Mouse (Mus musculus): ENCODE measurements around the gene Vmn1r29. TPM values are rescaled to one million over a fixed set of nuclear protein-coding genes. Genes with fewer than 3 reads are reported as not detected.
"Not testable (repeated sequence)": the region's sequence is repeated elsewhere in the genome, so short reads cannot be mapped to it uniquely, and the experiment has no call there.

Gene Vmn1r29
- total RNA-seq (2021), result not detected
- long read RNA-seq, experiment 1, result 0 reads
- long read RNA-seq, experiment 2, result 0 reads

DNA sequence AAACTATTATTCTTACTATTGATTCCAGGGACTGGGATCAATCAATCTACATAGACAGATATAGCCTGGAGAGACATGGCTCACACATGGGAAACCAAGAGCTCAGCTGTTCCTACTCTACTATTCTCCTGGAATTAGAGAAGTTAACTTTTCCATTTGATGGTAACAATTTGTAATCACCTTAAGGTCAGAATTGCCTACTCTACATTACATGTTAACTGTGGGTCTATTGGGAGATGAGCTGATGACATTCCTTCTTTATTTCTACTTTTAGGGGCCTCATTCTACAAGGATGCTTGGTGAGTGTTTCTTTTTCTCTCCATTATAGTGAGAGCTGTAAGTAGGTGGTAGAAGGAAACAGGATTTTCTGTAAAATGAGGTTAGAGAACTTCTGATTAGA is at the start of gene Vmn1r29:
Gene Vmn1r29 (plus strand): TSS at position 301 of the 400 bp plus-strand sequence.
- DNase-seq (ENCODE audit: low spot score), result no peak

- no peak for DNase-seq (ENCODE audit: low spot score)
These were observed 39.6 kb upstream of the Vmn1r29 start, which contains the start of gene Vmn1r28 for GRCm38 (mm10) chr6:58261737-58262136. Vmn1r28 (plus strand) TSS chr6:58262037.

DNA sequence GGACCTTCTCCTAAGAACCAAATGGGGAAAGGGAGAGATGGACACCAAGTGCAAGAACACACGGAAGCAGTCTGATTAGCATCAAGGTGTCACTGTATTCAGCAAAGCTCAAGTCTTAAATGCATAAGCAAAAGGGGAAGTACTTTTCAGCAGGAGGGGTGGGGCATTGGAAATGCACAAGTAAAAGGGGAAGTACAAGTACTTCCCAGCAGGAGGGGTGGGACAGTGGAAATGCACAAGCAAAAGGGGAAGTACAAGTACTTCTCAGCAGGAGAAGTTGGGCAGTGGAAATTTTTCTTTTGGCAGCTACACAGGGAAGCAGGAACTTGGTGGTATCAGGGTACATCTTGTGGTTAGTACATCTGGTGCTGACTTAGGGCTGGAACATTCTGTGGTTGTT is 21.7 kb upstream of the Vmn1r29 start:
- DNase-seq (ENCODE audit: low spot score), result not testable (repeated sequence)

- DNase-seq (ENCODE audit: low spot score), result no peak
These were observed 9.1 kb upstream of the Vmn1r29 start for GRCm38 (mm10) chr6:58292201-58292600.

- DNase-seq (ENCODE audit: low spot score), result not testable (repeated sequence)
These were observed 2.8 kb upstream of the Vmn1r29 start for GRCm38 (mm10) chr6:58298511-58298910.

- not testable (repeated sequence) for DNase-seq (ENCODE audit: low spot score)
These were observed 29.3 kb downstream of the Vmn1r29 start for GRCm38 (mm10) chr6:58330686-58331085.

Other genes with a start within 250 kb of the Vmn1r29 start
- gene Vmn1r27, start 82.7 kb upstream of the Vmn1r29 start, total RNA-seq (2021), result not detected
- gene Vmn1r28, start 39.5 kb upstream of the Vmn1r29 start, total RNA-seq (2021), result not detected
- not detected for gene Vmn1r30, start 141.8 kb downstream of the Vmn1r29 start, total RNA-seq (2021)
- gene Vmn1r31, start 173.8 kb downstream of the Vmn1r29 start, total RNA-seq (2021), result not detected

Measured in gastrocnemius, adult 18-20 months (tissue).